Mouse (Mus musculus) hindlimb bud, embryonic 11.5 days (tissue): ENCODE measurements around the gene Ddx3y.
A peak's percentile ranks its signal among the peaks of the same experiment; 100 is the strongest.

Experiments
- DNase-seq: peaks from one replicate; pipeline ENCODE4 v3.0.0-alpha.2; 2012; ENCODE audit warnings: low read depth, low spot score; ENCODE audit errors: extremely low spot score

The Ddx3y gene

DNA sequence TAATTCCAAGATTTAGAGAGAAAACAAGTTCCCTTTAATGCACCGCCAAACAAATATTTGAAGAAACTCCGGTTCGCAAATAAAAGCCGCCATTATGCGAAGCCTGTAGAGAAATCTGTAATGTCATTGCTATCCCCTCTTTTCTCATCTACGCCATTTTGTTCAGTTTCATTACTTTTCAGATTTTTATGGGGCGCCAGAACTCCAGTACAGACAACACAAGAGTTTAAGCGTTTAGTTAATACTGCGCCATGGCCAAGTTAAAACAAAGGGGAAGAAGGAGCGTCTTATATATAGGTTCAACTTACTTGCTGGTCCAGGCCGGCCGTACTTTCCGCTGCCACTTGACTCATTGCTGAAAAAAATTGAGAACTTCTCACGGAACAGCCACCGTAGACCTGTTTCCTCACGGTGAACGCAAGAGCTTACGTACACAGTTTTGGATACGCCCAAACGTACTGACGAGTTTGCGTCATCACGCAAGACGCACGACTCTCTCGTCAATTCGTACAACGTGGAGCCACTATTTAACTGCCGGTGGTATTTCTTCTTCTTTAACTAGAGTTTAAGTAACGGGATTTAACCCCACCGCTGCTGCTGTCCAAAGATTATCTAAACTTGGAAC, at the start of gene Ddx3y:
Gene Ddx3y, minus strand, starts transcription at position 459 of the 625 bp plus-strand sequence.
- peak; percentile 33 for DNase-seq

DNA sequence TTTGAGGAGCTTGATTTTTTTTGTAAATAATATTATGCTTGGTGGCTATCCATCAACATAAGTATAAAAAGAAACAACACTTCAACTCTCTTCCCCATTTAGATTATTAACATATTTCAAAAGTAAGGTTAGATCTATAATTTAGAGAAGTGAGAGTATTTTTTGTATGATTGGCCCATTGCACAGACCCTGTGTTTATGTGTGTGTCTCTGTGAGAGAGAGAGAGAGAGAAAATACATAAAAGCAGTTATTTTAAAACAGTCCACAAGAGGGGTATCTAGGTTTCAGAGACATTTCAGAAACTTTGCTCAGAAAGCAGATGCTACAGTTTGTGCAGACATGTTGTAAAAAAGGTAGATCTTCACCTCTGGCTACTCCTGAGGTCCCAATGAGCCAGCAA, 7.3 kb upstream of the Ddx3y start:
- DNase-seq, result no peak

DNA sequence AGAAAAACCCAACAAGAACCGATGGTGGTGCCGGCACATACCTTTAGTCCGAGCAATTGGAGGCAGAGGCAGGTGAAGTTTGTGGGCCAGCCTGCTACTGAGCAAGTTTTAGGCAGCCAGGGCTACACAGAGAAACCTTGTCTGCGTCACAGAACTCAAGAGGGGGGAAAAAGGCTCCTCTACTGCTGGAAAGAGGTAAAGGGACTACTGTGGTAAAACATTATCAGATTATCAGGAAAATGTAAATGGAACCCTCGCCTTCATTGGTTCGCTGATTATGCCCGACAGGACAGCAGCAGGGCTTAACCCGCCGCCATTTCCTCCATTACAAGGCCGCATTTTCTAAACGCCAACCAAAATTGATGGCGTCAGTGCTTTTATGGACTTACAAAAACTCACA, 694 bp downstream of the Ddx3y start:
- no peak for DNase-seq

DNA sequence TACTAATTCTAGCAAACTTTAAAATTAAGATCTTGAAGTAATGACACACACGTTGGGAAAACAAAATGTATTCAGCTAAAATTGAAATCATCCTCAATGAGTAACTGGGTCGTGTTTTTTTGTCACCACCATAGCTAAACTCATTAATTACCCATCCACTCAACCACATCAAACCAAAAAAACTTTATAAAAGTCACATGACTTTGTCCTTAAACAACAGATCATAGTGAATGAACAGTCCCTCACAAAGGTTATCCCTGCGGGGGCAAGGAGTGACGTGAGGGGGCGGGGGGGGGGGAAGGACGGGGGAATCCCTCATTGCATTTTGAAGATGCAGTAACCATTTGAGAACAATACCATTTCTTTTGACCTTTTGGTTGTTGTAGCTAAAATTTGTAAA, 40.3 kb downstream of the Ddx3y start:
- DNase-seq, result no peak

DNA sequence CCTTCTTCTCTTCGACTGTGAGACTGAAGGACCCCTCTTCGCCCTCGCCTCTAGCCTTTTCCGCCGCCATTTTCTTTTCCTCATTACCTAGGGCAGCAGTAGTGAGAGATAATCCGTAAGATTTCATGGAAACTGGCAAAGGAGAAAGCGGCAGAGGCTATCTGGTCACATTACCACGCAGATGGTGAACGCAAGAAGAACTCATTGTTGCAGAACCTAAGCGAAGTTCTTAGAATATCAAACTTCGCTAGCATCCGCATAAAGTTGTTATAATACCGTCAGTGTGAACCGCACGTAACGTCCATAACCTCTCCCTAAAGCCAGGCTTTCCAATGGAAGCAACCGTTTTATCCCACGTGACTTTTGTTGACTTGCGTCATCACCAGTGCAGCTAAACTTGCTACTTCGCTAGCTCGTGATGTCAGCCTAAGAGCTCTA, 41.0 kb downstream of the Ddx3y start, which contains the start of gene Uty:
Gene Uty, minus strand, starts transcription at position 334 of the 438 bp plus-strand sequence.
- DNase-seq, result peak; percentile 30

DNA sequence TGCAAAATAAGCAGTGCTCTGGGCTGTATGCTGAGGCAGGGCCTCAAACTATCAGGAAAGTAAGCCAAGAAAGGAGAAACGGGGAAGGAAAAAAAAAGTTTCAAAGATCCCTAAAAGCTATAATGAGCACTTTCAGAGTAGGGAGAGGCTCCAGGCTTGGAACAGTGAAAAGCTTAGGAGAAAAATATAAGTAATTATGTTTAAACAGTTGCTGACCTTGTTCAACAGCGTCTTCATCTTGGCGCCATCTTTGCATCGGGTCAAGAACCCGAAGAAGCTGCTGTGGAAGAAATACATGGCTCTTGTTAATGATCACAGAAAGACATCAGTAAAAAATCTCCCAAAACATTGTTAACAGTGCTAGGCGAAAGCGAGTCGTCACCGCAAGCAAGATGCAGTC, 41.5 kb downstream of the Ddx3y start:
- no peak for DNase-seq

DNA sequence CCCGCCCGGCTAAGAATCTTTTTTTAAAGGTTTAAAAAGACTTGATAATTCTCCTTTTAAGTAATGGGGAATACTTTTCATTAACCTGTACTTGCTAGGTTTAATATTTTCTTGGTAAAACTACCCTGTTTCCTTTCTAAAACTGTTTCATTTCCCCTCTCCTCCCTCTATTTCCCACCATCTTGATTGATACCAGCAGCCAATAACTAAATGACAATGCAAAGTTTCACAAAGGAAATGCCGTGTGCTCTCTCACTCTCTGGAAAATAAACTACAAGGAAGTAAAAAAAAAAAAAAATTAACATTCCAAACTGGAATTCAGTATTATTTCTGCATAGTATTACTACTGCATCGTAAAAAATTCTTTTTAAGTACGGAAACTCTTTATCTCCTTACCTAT, 42.0 kb downstream of the Ddx3y start:
- no peak for DNase-seq

DNA sequence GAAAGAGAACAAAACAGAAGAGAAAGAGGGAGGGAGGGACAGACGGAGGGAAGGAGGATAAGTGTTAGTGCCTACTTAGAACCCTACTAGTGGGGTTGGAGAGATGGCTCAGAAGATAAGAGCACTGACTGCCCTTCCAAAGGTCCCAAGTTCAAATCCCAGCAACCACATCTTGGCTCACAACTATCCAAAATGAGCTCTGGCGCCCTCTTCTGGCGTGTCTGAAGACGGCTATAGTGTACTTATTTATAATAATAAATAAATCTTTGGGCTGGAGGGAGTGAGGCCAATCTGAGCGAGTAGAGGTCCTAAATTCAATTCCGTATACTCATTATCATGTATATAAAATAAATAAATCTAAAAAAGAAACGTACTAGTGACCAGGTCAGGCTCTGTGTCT, 66.4 kb downstream of the Ddx3y start:
- no peak for DNase-seq
